Mouse (Mus musculus) 3T3-L1 (cell line): ENCODE data around the gene Rpl4.
"Not testable (repeated sequence)": the region's sequence is repeated elsewhere in the genome, so short reads cannot be mapped to it uniquely, and the experiment has no call there.

Source experiments
- DNase-seq: peaks from one replicate; pipeline ENCODE4 v3.0.0-alpha.2; 2015; ENCODE audit warnings: low read depth, low spot score

Gene Rpl4

DNA sequence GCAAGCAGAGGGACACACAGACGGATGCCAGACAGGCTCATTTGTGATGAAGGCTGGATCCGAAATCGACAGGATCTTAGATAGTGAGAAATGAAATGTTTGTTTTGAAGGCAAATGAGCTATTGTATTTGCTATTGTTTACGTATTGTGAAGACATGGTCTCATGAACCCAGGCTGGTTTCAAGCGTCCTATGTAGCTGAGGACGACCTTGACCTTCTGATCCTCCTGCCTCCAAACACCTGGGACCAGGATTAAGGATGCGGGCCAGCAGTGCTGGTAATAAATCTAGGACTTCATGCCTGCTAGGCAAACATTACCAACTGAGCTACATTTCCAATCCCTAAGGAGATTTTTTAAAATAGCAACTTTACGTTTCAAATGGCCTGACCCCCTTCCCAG is 24.3 kb downstream of the Rpl4 start:
- no peak for DNase-seq

GRCm38 (mm10) chr9:64198068-64198762 is 25.0 kb downstream of the Rpl4 start:
- no peak for DNase-seq

- not testable (repeated sequence) for DNase-seq
Measured at GRCm38 (mm10) chr9:64198763-64199418, 25.7 kb downstream of the Rpl4 start.

GRCm38 (mm10) chr9:64199897-64200296 is 26.7 kb downstream of the Rpl4 start:
- DNase-seq = no peak

DNA sequence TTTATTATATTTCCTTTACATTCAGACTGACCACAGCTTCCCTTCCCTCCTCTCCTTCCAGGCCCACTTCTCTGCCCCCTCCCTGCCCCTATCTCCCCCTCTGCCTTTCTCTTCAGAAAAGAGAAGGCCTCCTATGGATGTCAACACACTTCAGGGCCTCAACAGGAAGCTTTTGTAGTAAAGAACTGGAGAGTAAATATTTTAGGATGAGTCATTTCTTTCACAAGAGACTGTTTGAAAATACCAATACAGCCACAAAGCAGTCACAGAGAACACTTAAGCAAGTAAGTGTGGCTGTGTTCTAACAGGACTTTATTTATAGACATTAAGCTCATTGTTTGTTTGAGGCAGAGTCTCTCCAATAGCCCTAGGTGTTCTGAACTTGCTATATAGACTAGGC is 29.2 kb downstream of the Rpl4 start:
- DNase-seq = peak; percentile 74

DNA sequence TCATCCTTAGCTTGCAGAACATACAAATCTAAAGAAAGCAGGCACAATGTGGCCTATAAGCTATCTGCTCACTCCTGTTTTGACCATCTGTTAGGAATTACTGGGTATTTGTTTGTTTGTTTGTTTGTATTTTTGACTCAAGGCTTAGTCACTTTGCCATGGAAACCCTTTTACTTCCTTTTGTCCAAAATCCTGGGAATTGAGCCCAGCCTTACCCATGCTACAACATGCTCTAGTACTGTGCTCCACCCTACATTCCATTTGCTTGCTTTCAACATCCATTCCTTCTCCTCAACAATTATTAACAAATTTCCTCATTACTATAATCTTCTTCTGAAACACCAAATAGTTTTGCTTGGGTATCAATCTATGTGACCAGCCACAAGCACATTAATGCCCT is 29.7 kb downstream of the Rpl4 start:
- peak; percentile 57 for DNase-seq

DNA sequence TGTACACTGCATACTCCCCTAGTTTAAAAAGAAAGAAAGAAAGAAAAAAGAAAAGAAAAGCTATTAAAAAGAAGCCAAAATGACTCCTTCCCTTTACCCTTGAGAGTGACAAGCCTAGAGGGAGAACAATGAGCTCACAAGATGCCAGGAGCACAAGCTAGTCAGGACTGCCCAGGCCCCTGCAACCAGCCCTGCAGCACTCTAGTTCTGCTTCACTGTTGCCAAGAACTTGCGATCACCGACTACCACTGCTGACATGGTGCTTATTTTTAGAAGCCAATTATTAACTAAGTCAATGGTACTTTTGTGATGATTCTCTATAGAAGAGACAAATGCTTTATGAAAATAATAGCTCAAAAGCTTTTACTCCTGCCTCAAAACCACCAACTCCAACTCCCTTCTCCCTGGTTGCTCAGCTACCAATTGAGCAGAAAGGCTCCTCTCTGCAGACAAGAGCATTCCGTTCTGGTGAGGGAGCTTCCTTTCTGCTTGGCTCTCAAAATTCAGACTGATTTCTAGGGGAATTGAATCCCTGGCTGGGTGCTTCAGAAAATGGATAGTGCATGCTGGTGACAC is 34.4 kb downstream of the Rpl4 start:
- DNase-seq = no peak

- no peak for DNase-seq
Measured at GRCm38 (mm10) chr9:64214452-64214851, 41.3 kb downstream of the Rpl4 start.

GRCm38 (mm10) chr9:64216090-64216489 is 42.9 kb downstream of the Rpl4 start:
- DNase-seq = no peak

GRCm38 (mm10) chr9:64216641-64217040 is 43.5 kb downstream of the Rpl4 start:
- DNase-seq = peak; percentile 27

DNA sequence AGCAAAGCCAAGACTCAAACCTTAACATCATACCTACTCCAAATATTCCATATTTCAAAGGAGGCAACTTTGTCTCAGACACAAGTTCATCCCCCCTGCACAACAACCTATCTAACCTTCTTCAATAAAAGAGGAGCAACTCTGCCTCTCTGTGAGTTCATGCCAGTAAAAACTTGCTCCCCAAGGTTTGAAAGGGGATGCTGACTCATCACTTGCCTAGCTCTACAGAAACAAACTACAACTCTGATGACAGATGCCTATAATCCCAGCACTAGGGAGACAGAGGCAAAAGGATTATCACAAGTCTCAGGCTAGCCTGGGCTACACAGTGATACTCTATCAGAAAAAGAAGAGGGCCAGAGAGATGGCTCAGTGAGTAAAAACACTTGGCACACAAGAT is 44.7 kb downstream of the Rpl4 start:
- peak; percentile 30 for DNase-seq

DNA sequence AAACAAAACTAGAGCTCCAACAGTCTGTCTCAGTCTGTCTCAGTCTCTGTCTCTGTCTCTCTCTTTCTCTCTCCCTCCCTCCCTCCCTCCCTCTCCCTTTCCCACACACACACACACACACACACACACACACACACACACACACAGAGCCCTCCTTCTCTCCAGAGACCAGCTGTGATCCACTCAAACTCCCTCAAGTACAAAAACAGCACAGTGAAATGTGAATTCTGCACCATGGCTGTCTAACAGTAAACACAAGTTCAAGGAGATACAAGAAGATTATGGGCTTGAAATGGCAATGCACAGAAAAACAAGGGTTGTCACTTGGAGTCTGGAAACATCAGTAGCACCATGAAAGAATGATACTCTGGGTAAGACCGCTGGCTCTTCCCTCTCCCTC is 46.1 kb downstream of the Rpl4 start:
- no peak for DNase-seq

GRCm38 (mm10) chr9:64219772-64220420 is 46.7 kb downstream of the Rpl4 start:
- no peak for DNase-seq

GRCm38 (mm10) chr9:64220603-64221002 is 47.4 kb downstream of the Rpl4 start:
- no peak for DNase-seq

DNA sequence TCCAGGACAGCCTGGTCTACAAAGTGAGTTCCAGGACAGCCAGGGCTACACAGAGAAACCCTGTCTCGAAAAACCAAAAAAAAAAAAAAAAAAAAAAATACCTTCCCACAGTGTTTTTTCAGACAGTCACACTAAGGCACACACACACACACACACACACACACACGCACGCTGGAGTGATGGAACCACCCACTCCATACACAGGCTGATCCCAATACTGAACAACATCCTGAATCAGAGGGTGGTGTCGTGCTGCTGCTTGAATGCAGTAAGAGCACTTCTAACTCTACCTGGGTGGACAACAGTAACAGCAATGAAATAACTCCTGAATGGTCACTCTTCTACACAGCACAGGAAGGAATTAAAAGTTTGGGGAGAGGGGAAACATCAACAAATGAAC is 48.3 kb downstream of the Rpl4 start:
- DNase-seq = no peak

DNA sequence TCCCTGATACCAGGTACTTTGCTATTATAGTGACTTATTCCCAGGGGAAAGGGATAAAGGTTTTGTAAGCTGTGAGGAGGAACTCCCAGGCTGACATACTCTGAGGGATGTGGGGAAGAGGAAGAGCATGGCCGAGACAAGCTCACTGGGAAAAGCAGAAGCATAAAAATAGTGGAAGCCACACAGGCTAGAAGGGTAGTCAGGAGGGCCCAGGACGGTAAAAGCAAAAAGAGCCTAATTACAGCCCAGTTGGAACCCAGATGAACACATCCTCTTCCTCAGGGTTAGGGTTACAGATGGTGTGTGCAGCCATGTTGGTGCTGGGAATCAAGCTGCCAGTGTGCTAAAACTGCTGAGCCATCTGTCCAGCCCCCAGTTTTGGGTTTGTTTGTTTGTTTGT is 48.9 kb downstream of the Rpl4 start:
- no peak for DNase-seq

GRCm38 (mm10) chr9:64225805-64226204 is 52.6 kb downstream of the Rpl4 start:
- DNase-seq = no peak

- DNase-seq = no peak
Measured at GRCm38 (mm10) chr9:64227736-64228135, 54.6 kb downstream of the Rpl4 start.
